Mouse (Mus musculus) c-Kit-positive CD71-positive TER-119-positive erythroid progenitor cells, embryonic 14.5 days (primary cell): ENCODE measurements at regions not wholly inside any gene's neighbourhood (a gene's known extent, or its start where the extent isn't known, plus 50 kb on each side); places are given as distances from the start of the nearest gene placed in this dataset.

Source experiments
- DNase-seq: peaks from one replicate; pipeline ENCODE4 v3.0.0-alpha.2; 2013; ENCODE audit warnings: low spot score

GRCm38 (mm10) chr10:102705848-102706247 lies 193.8 kb downstream of the Rassf9 start:
- no peak for DNase-seq

- DNase-seq, result no peak
These were observed 182.8 kb downstream of the Rassf9 start for GRCm38 (mm10) chr10:102694810-102695209.

DNA sequence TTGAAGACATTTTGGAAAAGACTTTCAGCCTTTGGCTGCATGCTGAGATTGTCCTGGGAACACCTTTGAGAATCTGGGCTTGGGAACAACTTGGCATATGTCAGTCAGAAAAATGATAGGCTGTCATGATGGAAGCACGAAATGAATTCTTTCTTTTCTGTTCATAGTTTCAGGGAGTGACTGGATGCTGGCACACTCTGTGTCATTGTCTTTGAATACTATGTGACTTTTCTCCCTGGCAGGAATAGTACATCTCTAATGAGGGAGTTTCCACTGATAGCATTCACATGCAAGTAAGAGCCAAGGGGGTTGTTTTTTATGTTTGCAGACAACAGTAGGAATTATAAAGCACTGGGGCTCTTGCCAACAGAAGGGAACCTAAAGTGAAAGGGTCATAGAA lies 177.9 kb downstream of the Rassf9 start:
- no peak for DNase-seq

DNA sequence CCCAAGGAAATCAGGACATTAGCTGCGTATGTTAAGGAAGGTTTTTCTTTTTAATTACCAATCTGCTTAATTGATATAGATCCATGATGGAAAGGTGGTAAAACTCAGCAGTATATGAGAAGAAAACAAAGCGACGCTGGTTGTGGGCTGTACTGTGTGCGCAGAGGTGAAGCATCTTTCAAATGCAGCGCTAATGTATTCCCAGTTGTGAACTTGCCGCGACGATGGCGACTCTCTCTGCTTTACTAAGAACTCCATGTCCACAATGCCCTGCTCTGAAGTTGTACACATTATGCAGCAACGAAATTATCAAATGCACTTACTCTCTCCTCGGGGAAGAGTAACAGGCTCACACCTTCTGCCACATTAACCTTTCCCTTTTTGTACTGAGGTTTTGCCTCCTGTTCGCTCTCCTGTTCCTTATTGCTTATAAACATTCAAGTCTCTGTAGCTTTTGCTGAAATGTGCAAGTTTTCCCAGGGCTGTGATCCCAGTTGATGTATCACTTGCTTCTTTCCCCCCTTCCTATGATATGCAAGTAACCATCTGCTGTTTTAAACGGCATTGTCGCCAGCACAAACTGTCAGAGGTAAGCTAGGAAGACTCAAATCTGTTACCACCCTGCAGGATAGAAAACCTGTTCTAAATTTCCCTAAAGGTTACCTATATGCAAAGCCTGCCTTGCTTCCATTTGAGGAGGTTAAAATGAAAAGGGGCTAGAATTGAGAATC lies 174.8 kb downstream of the Rassf9 start:
- DNase-seq, result no peak

DNA sequence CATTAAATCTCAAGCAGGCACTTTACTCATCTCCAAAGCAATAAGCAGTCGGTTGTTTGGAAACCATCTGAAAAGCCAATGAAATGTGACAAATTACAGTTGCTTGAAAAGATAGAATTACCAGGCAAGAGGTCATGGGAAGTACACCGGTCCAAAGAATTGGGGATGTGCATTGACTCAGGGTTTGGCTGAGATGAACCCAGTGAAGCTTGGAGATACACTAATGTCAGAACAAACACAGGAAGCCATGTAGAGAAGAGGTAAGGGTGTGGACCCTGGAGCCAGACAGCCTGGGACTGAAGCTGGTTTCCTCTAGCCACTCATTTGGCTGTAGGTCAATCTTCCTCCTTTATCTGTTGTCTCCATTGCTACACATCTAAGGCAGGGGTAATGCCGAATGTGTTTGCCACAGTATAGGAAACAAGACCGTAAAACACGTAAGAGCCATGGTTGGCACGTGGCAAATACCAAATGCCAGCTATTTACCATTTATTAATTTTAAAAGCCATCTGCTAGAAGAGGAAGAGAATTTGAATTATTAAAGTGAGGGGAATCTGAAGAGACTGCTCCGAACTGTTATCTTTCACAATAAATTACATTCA lies 173.9 kb downstream of the Rassf9 start:
- no peak for DNase-seq

- no peak for DNase-seq
These were observed 155.3 kb downstream of the Rassf9 start for GRCm38 (mm10) chr10:102667359-102667758.

GRCm38 (mm10) chr10:102659683-102660082 lies 147.7 kb downstream of the Rassf9 start:
- DNase-seq, result no peak

GRCm38 (mm10) chr10:102636507-102636906 lies 124.5 kb downstream of the Rassf9 start:
- no peak for DNase-seq

DNA sequence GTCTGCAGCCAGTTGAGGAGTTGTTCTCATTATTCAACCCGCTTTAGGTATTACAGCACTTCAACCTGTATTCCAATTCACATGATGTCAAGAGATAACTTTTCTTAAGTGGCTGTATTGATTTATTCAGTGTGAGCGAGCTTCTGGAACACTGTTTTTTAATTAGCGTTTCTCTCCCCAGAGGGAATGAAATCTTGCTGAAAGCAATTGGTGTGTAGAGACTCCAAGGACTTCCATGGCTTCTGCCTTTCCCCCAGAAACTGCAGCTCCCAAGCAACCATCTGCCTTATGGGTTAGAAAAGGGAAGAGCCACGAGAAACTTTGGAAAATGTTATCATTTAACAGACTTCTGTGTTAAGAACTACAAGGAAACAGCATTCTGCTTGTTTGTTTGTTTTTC lies 121.4 kb downstream of the Rassf9 start:
- no peak for DNase-seq

- DNase-seq, result no peak
These were observed 116.6 kb downstream of the Rassf9 start for GRCm38 (mm10) chr10:102628609-102629008.

DNA sequence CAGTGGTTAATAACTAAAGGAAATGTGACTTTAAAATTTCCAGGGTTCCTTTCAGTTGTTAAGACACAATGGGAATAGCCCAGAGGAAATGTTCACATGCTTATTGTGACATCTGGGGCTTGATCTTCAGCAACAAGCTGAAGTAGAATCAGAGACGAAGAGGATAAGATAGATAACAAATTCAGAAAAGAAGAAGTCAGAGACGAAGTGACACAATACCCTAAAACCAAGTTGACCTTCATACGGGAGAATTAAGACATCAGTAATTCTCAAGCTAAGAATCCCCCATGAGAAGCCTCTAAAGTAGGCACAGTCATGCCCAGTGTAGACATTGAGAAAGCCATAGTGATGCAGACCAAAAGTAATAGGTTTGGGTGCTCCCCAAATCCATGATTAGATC lies 111.9 kb downstream of the Rassf9 start:
- no peak for DNase-seq

- DNase-seq, result no peak
These were observed 110.6 kb downstream of the Rassf9 start for GRCm38 (mm10) chr10:102622583-102623008.

DNA sequence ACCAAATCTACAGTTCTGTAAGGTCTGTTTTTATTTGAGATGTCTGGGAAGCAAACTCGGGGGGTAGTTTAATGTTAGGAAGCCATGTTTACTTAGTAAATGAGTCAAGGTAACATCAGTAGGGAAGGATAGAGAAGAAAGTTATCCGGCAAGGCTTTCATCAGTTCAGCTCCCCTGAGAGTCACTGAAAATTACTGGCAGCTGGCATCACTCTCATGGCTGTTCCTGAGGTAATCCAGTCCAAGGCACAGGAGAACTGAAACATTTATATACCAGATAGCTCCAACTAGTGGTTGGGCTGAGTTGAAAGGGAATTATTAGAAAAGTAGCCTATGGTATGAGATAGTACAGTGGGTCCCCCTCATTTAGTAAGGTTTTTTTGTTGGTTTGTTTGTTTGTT lies 106.7 kb downstream of the Rassf9 start:
- DNase-seq, result no peak

GRCm38 (mm10) chr10:102615962-102616595 lies 104.1 kb downstream of the Rassf9 start:
- DNase-seq, result no peak
